ENCODE assay signal across 9 mouse cellular contexts in the genomic region with DNA sequence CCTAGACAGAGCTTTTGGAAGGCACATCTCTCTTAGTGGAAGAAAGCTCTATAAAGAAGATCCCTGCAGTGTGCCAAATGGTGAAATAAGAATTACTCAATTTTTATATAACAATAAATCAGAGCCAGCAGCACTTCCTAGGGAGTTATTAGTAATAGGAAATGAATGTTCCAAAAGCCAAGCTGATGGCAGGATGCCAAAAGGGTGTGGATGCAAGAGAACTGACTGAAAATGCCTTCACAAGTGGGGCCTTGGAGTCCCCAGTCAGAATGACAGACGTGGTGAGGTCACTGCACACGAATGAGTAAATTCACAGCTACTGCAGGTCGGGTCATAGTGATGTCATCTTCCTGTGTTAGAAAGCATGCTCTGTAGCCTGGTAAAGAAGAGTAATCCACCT. TPM values are rescaled to one million over a fixed set of nuclear protein-coding genes. Genes with fewer than 3 reads are reported as not detected.
DNase-seq lines count a peak whose midpoint lies in the region; TF ChIP-seq lines count a peak whose summit lies in the region.
"Had no signal": no experiment of that assay in that cellular context is flagged by ENCODE, and none has a peak within 500 bp of the region (broad histone marks: within the 10 kb centered on the region; RNA-seq: fewer than 3 reads in every experiment).

No protein-coding gene starts in this region.

- no peak overlapping the region for H3K27ac ChIP-seq in forebrain, embryonic 10.5 days

- H3K27me3 ChIP-seq in forebrain, embryonic 10.5 days (ENCODE audit: poor library complexity, severe bottlenecking) = no peaks in the 10 kb centered on the region

- WGBS in lung, adult 2 months = 8% methylated on average over 3 of the region's 3 CpGs
- 76% methylated on average over 3 of the region's 3 CpGs for WGBS in forebrain, embryonic 10.5 days

- no peaks in the 10 kb centered on the region for H3K9me3 ChIP-seq in forebrain, embryonic 10.5 days

- DNase-seq in 416B (ENCODE audit: low read depth) = peak; percentile 90
- peak; percentile 95 for DNase-seq in adrenal gland, adult 2 months
- DNase-seq in gastrocnemius, postnatal 14 days = peak; percentile 89
- peak; percentile 77 to 84 for DNase-seq in kidney, adult 8-10 months
- DNase-seq in lung, adult 2 months = peak; percentile 76
- peak; percentile 52 to 88 for DNase-seq in urinary bladder, adult 18-20 months (ENCODE audit: low spot score in 2 of 2)
- DNase-seq in forebrain, embryonic 10.5 days (ENCODE audit: extremely low spot score, low spot score) = no peak
- no peak for DNase-seq in spleen, postnatal 4 days (ENCODE audit: low spot score in 2 of 2)

- TF ChIP-seq CTCF in lung, adult 2 months (IDR thresholded peaks at IDR 0.05; ENCODE audit: insufficient read depth, low read length) = no peak

- H3K4me1 ChIP-seq in lung, adult 2 months (ENCODE audit: control insufficient read depth, insufficient read depth, low read length) = peaks cover 15% of the 10 kb centered on the region
- H3K4me1 ChIP-seq in forebrain, embryonic 10.5 days = peaks cover 8% of the 10 kb centered on the region

- H3K36me3 ChIP-seq in forebrain, embryonic 10.5 days (replicated peaks) = no peaks in the 10 kb centered on the region

- intact Hi-C loops in gastrocnemius, postnatal 14 days (cut with DNase I; ENCODE audit: low total_unique reads) = no loop called here

- H3K4me3 ChIP-seq in lung, adult 2 months (replicated peaks; ENCODE audit: extremely low read depth, low read depth, low read length) = no peak overlapping the region
- H3K4me3 ChIP-seq in forebrain, embryonic 10.5 days = no peak overlapping the region

- TF ChIP-seq POLR2A in lung, adult 2 months (IDR thresholded peaks at IDR 0.05; ENCODE audit: borderline replicate concordance, extremely low read depth, low read depth, low read length) = no peak

RNA-seq across cellular contexts. Expression of a gene that starts 25.7 kb away (rescaled TPM):
- total RNA-seq in adrenal gland, adult 2 months (2021) = not detected
- not detected in 2 replicates for polyA plus RNA-seq in adrenal gland, adult 2 months (2012; rRNA removed)
- not detected for total RNA-seq in gastrocnemius, postnatal 14 days (2021)
- polyA plus RNA-seq in lung, adult 2 months (2012; rRNA removed) = 0.27 TPM in 1 of 2 replicates, not detected in the other
- not detected in 2 replicates for polyA plus RNA-seq in forebrain, embryonic 10.5 days (2016; fragmentation: Nextera tagmentation; extraction: Ambion mirVana)
- total RNA-seq: left cerebral cortex, postnatal 10 days had no signal

RNA-seq across cellular contexts. Expression of a gene that starts 55.7 kb away (rescaled TPM):
- 1 to 10 TPM; 3.3 to 3.4 TPM for total RNA-seq in adrenal gland, adult 2 months (2021)
- 5.3 and 9.1 TPM in 2 replicates for polyA plus RNA-seq in adrenal gland, adult 2 months (2012; rRNA removed)
- 1 to 10 TPM; 5.9 to 6.4 TPM for total RNA-seq in gastrocnemius, postnatal 14 days (2021)
- polyA plus RNA-seq in lung, adult 2 months (2012; rRNA removed) = 131 and 170 TPM in 2 replicates
- polyA plus RNA-seq in forebrain, embryonic 10.5 days (2016; fragmentation: Nextera tagmentation; extraction: Ambion mirVana) = 4.0 and 5.6 TPM in 2 replicates

Comparison
In these comparisons a context has a peak if more than half of its experiments do, and no peak if none do; other contexts are left out.
1. DNase-seq: peak in 416B (single experiment), adrenal gland, adult 2 months (single experiment), gastrocnemius, postnatal 14 days (single experiment), kidney, adult 8-10 months (2 of 2), lung, adult 2 months (single experiment) and urinary bladder, adult 18-20 months (2 of 2); none in forebrain, embryonic 10.5 days (single experiment) and spleen, postnatal 4 days (0 of 2).
2. RNA of a gene that starts 55.7 kb away (polyA plus RNA-seq): 131 to 170 TPM in lung, adult 2 months; 4.0 to 5.6 TPM in forebrain, embryonic 10.5 days and 5.3 to 9.1 TPM in adrenal gland, adult 2 months; every median in the first group is over 10 times any median in the second.